Mouse (Mus musculus) kidney, postnatal 4 days (tissue): ENCODE measurements at regions not wholly inside any gene's neighbourhood (a gene's known extent, or its start where the extent isn't known, plus 50 kb on each side); places are given as distances from the start of the nearest gene placed in this dataset.

Source experiments
- DNase-seq, 2 experiments: peaks; one replicate each; pipeline ENCODE4 v3.0.0; 2021; ENCODE audit warnings: mixed read lengths in 2 of 2

DNA sequence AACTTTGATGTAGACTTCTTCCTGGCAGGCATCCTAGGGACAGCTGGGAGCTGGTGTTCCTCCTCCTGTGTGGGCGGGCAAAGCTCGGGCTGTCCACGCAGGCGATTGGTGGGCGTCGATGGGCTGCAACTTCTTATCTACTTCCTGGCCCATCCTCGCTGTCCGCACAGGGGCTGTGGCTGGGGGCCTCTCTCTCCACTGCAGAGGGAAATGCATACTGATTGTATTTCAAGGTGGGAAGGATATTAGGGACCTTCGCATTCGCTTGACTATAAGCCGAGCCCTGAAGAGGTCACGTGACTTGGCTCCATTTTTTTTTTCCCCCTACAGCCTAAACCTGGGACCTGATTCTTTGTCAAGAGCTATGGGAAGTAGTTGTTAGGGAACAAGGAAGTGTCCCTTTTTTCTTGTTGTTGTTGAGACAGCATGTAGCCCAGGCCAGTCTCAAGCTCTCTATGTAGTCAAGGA, 164.4 kb upstream of the Ubr2 start:
- DNase-seq = peak; percentile 89 to 93

DNA sequence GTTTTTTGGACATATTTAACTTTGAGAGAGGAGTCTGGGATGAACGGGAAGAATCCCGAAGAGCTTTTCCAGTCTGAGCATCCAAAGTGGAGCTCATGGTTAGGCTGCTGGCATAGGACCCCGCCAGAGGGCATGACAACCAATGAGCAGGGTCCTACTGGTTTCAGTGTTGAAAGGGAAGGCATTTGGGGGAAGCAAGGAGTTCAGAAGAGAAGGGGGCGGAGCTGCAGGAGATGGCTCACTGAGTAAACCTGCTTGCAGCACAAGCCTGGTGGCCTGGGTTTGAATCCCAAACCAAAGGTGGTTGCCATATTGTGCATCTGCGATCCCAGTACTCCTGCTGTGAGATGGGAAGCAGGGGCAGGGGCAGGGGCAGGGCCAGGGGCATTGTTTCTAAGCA, 161.4 kb upstream of the Ubr2 start:
- DNase-seq = no peak

DNA sequence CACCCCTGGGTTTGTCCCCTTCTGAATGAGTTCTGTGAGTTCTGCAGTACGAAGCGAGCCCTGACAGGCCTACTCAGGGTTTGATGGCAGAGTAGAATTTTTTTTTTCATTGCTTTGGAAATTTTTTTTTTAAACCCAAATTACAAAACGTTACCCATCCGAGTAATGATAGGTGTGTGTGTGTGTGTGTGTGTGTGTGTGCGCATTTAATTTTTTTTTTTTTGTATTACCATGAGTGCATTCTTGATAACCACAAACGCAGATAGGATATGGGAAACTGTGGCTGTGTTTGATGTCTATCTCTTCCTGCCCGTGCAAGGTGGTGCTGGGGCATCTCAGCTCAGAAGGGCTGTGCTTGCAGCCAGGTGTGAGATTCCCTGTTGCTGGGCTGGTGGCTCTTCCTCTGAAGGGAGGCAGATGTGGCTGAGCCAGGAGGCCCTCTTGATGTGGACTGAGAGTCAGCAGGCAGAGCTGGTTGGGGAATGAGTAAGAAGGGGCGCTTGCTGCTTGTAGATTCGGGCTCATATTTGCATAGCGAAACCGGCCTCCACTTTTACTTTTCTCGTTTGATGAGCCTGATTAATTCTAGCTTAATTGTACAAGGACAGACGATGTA, 160.7 kb upstream of the Ubr2 start:
- DNase-seq = no peak

DNA sequence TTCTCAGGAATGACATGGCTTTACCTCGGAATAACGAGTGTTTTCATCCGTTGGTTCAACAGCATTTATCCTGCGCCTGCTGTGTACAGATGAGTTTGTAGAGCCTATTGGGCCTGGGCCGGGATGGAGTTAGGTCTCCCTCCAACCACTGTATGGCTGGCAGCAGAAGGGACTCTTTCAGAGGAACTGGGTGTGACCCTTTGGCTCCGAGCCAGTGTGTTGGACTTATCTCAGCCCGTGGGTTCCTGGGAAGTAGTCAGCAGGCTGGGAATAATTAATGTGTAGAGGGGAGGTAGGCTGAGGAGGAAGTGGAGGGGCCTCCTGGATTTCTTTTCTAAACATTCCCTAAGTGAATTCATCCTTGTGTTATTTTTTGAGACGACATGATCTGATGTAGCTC, 157.7 kb upstream of the Ubr2 start:
- peak; percentile 74 to 83 for DNase-seq

DNA sequence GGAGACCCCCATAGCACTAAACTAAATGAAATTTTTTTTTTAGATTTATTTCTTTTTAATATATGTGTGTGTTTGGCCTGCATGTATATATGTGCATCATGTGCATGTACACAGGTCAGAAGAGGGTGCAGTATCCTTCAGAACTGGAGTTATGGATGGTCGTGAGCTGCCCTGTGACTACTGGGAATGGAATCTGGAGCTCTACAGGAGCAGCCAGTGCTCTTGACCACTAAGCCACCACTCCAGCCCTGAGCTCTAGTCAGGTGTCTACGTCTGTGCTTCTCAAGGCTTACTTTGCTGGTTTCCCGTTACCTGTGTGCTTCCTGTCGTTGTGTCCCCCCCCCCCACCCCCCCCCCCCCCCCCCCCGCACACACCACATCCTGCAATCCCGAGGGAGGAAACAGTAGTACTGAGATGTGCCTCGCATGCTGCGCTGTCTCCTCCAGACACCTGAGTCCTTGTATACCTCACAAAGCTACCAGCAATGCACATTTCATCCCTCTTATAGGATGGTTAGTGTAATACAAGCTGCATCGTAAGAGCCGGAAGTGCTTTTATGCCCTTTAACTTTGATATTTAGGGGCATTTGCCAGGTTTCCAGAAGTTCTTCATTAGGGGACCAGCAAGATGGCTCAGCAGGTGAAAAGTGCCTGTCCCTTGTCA, 153.5 kb upstream of the Ubr2 start:
- no peak for DNase-seq

DNA sequence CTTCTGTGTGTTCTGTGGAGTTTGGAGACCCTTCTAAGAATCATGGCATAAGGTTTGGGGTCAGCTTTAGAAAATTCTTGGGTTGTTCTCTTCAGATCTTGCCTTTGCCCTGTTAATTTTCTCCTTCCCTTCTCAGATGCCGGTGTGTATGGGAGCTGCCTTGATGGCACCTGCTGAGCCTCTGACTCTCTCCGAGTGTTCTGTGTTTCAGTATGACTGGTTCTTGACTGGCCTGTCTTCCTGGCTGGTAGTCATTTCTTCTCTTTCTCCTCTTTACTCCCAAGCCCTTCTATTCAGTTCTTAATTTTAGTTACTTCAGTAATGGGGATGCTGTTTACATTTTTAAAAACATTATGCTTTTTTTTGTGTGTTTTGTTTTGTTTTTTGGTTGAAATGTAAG, 152.1 kb upstream of the Ubr2 start:
- DNase-seq = no peak

DNA sequence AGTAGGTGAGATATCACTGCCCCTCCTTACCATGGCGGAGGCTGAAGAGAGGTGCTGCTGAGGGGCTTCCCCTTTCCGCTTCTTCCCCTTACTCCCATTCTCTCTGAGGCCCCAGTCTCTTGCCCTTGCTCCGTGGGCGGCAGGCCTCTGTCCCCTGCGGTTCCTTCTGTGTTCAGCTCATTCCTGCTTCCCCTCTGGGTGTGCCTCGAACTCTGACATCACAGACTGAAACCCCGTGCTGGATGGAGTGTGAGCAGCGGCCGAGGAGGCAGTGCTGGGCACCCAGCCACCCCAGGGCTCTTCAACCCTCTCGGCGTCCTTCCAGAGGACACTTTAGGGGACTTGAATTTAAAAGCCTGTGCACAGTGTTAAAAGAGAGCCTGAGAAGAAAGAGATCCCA, 145.9 kb upstream of the Ubr2 start:
- no peak for DNase-seq

DNA sequence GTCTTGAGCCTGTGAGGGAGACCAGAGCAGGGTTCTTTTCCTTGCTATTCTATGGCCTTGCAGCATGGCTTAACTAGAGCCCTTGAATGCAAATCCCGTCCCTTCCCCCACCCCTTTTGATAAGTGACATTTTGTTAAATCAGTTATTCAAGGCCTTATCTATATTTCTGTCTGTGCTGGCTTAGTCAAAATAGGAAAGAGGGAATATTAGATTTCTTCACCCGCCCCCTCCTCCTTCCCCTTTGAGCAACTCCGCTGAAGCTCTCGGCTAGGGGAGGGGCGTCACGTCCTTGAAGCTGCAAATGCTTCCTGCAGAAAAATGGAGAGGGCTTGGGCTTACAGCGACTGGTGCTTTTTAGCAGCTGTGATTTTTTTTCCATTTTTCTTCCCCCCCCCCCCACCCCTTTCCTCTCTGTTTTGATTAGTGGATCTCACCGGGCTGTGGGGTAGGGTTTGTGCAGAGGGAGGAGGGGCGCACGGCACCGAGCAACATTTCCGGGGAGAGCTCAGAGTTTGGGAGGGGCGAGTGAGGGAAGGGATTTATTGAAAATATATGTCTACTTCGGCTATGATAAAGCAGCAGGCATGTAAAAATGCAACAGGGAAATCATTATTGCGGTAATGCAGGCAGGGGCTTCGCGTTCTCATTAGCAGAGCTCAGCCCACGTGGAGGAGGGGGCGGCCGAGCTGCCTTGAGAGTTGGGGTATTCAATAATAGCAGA, 141.4 kb upstream of the Ubr2 start:
- DNase-seq = peak; percentile 55 to 72

DNA sequence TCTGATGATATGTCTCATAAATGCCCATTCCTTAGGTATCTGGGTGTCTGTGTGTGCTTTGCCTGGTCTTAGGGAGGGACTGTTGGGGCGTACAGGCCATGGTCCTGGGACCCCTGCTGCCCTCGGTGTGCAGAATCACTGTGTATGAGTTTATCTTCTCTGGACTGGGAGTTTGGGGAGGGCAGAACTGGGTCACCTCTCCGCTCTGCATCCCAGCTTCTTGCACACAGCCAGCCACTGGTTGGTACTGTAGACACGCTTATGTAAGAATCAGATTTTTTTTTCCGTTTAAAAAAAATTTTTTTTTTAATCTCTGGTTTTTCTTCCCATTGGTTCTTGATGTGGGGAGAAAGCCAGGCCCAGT, 140.8 kb upstream of the Ubr2 start:
- DNase-seq = no peak

DNA sequence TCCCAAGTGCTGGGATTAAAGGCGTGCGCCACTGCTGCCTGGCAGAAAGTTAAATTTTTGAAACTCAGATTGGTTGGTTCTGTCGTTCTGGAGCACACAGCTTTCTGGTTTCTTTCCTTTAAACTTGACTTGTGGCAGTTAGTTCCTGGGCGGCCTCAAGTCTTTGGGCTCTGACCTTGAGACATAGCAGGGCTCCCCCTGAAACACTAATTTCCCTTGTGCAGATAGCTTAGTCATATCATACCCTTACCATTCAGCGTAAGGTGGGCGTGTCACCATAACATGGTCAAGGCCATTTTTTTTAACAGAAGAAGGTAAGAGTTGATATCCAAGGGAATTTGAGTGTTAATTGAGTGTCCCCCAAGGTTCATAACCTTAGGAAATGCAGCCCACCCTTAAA, 140.3 kb upstream of the Ubr2 start:
- DNase-seq = no peak

DNA sequence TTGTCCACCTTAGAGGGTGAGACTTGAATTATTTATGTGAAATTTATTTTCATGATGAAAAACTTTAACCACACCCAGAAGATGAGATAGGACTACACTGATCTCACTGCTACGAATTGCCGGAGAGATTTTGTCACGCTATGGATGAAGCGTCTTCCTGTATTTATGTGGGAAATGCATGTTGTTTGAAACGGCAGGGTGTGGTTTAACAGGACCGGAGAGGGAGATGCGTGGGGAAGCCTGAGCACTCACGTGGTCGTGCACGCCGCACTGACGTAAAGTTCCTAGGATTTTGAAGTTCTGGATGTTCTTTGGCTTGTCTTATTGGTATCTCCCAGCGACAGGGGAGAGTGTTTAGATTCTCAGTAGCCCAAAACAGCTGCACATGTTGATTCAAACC, 139.3 kb upstream of the Ubr2 start:
- DNase-seq = no peak

DNA sequence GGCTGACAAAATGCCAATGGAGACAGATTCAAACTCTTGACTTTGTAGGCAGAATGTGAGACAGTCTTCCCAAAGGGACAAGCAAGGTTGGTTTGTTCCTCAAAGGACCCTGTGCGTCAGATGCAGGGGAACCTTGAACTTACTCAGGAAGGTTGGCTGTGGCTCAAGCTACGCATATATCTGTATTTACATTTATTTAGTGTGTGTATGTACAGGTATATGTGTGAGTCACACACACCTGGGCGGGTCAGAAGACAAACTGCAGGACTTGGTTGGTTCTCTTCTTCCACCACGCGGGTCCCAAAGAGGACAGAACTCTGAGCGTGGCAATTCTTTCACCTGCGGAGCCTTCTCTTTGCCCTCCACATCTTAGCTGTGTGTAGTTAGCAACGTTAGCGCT, 138.8 kb upstream of the Ubr2 start:
- no peak for DNase-seq

DNA sequence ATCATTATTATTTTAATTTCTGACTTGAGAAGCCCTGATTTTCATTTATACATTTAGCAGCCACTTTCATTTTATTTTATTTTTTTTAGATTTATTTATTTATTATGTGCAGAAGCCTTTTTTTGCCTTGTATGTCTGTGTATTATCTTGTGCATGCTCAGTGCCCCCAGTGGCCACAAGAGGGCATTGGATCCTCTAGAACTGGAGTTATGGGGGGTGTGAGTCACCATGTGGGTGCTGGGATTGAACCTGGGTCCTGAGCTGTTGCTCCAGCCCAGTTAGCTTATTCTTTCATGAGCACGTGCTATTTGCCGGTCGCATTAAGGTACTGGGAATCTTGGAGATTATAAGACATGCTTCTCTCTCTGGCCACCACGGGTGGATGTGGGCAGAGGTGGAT, 136.3 kb upstream of the Ubr2 start:
- DNase-seq = peak; percentile 55 to 64

DNA sequence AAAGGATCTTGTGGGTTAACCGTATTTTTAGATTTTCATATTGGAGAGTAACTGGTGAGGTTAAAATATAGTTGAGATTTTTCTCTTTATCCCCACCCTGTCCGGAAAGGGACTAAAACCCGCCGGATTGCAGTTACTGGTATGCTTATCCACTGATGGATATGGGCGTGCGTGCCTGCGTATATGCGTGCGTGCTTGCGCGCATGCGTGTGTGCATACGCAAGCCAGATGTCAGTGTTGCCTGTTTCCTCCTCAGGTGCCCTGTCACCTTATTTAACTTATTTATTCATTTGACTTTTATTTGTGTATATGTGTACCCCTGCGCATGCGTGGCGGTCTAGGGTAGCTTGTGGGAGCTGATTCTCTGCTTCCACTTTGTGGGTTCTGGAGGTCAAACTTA, 135.2 kb upstream of the Ubr2 start:
- DNase-seq = no peak

DNA sequence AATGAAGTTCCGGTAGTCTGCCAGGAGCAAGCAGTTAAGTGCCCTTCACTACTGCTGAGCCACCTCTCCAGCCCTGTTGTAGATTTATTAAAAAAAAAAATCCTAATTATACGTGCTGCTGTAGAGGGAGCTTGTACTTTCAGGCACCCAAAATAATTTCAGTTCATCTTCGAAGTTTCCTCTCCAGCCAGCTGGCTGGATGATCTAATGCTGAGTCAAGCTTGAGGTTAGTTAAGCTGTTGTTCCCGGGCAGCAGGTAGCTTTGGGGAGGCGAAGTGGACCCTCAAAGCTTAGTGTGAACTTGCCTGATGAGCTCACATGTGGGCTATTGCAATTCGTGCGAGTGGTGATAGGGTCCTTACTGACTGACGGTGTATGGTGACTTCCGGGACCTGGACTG, 134.6 kb upstream of the Ubr2 start:
- no peak for DNase-seq

DNA sequence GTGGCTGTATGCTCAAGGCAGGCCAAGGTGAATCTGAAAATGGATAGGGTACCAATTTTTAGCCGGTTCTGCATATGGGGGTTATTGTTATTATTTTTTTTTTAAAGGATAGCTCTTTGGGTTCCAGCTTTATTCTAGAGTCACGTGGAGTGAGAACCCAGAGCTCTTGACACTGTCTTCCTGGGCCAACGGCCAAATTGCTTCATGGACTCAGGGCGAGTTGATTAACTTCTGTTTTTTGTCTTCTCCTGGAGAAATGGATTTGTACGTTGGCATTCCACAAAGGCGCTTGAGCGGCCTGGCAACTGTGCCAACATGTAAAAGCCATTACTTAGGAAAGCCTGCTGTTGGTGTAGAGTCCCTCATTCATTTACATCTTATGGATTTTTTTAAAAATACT, 134.1 kb upstream of the Ubr2 start:
- DNase-seq = peak in 1 of 2 experiments; percentile 33

DNA sequence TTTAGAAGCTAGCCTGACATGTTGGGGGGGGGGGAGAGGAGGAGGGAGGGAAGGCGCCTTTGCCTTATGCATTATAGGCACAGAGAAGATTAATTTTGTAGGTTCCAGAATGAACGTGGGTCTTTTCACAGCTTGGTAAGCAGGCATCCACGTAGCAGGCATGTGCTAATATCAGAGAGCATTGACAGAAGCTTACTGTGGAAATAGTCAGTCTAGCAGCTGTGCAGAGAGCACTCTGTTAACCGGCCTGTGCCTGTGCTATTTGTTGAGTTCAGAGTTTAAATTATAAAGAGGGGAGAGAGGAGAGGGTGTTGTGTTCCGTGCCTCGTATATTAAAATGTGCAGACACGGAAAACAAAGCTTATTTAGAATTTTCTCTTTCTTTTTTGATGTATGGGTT, 133.5 kb upstream of the Ubr2 start:
- DNase-seq = no peak

DNA sequence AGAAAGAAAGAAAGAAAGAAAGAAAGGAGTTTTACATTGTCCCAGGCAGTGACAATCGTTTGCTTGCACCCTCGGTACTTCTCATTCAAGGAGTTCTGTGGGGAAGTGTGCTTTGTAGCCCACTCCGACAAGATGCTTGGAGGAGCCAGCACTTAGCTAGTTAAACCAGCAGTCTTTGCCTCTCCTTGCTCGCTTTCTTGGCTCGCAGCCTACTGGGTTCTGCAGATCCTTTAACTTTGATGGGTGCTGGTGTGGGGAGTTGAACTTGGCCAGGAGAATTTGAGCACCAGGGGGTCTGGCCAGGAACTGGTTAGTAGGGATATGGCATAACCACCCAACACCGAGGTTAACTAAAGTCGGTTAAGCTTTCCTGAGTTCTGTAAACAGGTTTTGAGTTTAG, 132.5 kb upstream of the Ubr2 start:
- peak; percentile 60 to 66 for DNase-seq

DNA sequence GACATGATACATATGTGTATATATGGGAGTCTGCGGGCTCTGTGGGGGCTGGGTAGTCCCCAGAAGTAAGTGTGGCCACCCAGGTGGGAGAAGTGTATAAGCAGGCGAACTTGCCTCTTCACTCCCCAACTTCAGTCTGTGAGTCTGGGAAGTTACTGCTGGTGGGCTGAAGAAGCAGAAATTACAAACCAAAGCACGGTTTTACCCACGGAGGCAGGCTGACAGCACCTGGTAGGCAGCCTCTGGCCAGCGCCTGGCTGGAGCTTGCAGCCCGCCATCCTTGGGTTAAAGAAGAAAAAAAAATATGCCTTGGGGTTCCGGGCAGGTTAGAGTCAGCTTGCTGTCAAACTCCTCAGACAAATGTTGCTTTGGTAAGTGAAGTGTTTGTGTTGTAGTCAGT, 131.9 kb upstream of the Ubr2 start:
- peak in 1 of 2 experiments; percentile 51 for DNase-seq

DNA sequence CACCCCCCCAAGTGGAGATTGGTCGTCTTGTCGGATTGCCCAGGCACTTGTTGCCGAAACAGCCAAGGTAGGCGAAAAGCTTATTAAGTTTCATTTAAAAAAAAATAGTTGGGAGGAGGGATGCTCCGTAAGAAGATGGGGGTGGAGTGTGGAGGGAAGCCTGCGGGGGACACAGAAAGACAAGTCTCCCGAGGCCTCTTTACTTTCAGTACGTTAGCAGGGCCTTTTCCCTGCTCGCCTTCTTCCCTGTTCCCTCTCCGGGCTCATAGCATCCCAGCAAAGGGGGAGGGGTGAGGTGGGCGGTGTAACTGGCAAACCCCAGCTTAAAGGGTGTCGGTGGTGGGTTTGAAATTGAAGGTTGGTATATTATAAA, 131.5 kb upstream of the Ubr2 start:
- DNase-seq = peak; percentile 57 to 66

DNA sequence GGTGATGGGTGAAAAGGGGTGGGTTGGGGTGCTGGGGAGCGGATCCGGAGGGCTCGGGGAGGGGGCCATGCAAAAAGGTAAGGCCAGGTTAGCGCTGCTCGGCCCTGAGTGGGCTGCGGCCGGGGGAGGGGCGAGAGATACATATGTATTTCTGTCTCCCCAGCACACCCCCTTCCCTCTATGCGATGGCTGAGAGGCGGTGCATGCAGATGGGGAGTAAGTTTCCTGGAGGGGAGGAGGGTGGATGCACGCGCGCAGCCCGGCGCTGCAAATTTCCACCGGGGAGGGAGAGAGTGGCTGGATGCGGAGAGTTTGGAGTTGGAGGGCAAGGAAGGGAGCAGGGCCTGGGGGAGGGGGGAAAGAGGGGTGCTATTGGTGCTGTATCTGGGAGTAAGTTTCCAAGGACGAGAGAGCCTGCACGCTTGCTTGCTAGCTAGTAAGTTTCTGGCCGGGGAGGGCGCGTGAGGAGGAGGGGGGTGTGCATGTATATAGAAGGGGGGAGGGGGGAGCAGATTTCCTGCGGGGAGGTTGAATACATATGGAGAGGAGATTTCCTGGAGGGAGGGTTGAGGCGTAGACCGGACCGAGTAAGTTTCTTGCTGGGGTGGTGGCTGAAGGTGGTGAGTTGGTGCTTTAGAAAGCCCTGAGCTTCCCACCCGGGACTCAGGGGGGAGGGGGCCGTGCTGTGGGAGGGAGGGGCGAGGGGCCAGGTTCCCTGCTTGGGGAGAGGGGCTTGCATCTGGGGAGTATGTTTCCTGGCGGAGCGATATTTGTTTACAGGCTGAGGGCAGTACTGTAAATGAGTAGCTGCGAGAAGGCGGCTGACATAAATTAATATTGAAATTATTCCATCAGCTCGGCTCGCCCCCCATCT, 130.8 kb upstream of the Ubr2 start:
- DNase-seq = peak; percentile 76 to 80

DNA sequence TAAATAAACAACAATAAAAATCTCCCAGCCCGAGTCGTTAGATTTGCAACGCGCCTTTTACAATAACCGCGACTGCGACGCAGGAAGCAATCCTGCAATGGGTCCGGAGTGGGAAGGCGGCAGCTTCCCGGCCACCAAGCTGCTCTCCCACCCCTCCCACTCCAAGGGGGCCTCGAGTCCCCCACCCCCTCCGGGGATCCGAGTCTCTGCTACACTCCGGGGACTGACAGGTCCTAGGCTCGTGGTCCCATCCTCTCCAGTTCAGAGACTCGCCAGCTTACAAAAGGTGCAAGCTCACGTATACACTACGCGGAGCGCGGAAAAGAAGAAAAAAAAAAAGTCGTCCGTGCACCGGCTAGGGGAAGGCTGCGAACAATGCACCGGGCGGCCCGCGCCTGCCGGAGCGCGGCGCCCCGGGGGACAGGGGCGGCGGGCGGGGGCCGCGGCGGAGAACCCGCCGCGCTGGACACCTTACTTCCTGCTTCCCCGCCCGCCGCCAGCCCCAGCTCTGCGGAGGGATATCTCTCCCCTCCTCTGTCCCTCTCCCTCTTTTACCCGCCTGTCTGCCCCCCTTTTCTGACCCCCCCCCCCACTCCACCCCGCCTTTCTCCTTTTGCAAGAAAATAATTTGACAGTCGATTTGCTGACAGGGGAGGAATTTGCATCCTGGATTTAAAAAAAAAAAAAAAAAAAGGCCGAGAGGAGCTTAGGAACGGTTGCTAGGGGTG, 130.0 kb upstream of the Ubr2 start:
- peak; percentile 79 to 87 for DNase-seq
